Mouse (Mus musculus) heart, embryonic 10.5 days (tissue): ENCODE results near the gene Cyb5r3. TPM values are rescaled to one million over a fixed set of nuclear protein-coding genes. Genes with fewer than 3 reads are reported as not detected.

ENCODE experiments used
- DNase-seq: peaks from one replicate; pipeline ENCODE4 v3.0.0-alpha.2; 2017; ENCODE audit warnings: low spot score
- H3K27ac ChIP-seq: fragments of 300-500 bp; sonication (generic); 2 replicates; pipeline ENCODE4 v1.5.1; 2016; ENCODE audit warnings: mild to moderate bottlenecking
- H3K27me3 ChIP-seq: fragments of 300-500 bp; sonication (generic); 2 replicates; pipeline ENCODE4 v1.6.1; 2016; ENCODE audit warnings: mild to moderate bottlenecking; ENCODE audit not compliant: poor library complexity, insufficient read depth, severe bottlenecking
- H3K36me3 ChIP-seq: fragments of 300-500 bp; sonication (generic); 2 replicates; pipeline ENCODE4 v1.6.1; 2016; ENCODE audit warnings: mild to moderate bottlenecking, moderate library complexity
- H3K4me1 ChIP-seq: fragments of 300-500 bp; sonication (generic); 2 replicates; pipeline ENCODE4 v1.6.1; 2016; ENCODE audit warnings: mild to moderate bottlenecking
- H3K4me3 ChIP-seq: fragments of 300-500 bp; sonication (generic); 2 replicates; pipeline ENCODE4 v1.5.1; 2016; ENCODE audit warnings: mild to moderate bottlenecking, moderate library complexity
- H3K9me3 ChIP-seq: fragments of 300-500 bp; sonication (generic); 2 replicates; pipeline ENCODE4 v1.6.1; 2016; ENCODE audit warnings: mild to moderate bottlenecking, moderate library complexity
- WGBS: fragments of 180-500 bp; shearing (Covaris S2); methylation state at CpG from one replicate; pipeline ENCODE4 v1.1.7; 2016; 5-methylcytosine and 5-hydroxymethylcytosine counted together
- polyA plus RNA-seq: library from polyadenylated mRNA; unstranded; fragments of >200 nt; fragmentation: Nextera tagmentation; extraction: Ambion mirVana; gene quantifications from 2 replicates; pipeline ENCODE4 v1.2.1, GENCODE M21; 2016

Gene Cyb5r3
- polyA plus RNA-seq, 1 experiment from 2014 or later: 178 TPM

DNA sequence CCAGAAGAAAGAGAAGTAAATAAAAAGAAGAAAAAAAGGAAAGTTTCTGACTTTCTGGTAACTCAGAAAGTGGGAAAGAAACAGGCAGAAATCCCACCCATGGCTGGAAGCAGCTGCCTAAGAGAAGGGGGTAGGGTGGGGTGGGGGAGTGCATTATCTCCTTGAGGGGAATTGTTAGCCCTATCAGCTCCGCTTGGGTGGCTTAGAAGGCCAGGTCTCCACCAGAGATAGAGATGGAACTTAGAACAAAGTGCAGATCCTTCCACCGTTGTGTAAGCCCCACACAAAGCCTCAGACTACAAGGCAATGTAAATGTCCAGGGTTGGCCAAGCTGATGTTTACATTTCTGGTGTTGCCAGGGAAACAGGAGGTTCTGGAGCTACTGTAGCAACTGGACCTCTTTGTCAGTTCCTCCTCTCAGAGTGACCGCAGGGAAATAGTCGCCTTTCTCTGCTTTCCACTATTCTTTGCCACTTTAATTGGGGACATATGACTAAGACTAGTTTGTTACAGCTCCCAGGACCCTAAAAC is 9.5 kb upstream of the Cyb5r3 start:
- Histone ChIP-seq H3K27me3 (no peaks in the 10 kb centered on the region; the same call in 1 of the 2 replicates), H3K36me3 (no peaks in the 10 kb centered on the region), H3K4me1 (peaks cover 8% of the 10 kb centered on the region), H3K27ac (no peak overlapping the region), H3K9me3 (no peaks in the 10 kb centered on the region), H3K4me3 (no peak overlapping the region)
- 42% methylated on average over 4 of the region's 4 CpGs for WGBS
- peak; percentile 76 for DNase-seq

DNA sequence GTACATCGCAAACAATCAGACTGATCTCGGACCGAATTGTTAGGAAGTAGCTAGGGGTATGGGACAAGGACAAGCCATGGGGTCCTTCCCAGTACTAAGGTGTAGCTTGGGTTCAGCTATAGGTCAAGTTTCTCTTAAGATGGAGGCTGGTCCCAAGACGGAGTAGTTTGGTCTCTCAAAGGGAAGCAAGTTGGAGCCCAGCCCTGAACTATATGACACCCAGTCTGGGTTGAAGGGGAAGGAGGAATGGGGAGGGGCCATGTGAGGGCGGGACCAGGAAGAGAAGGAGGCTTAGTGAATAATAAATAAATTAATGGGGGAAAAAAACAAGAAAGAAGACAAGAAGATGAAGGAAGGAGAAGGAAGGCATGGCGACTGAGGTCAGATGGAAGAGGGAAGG is 7.6 kb upstream of the Cyb5r3 start:
- peaks cover 8% of the 10 kb centered on the region for H3K4me1 ChIP-seq
- H3K27me3 ChIP-seq: no peaks in the 10 kb centered on the region; the same call in 1 of the 2 replicates
- H3K9me3 ChIP-seq: no peaks in the 10 kb centered on the region
- no peak overlapping the region for H3K4me3 ChIP-seq
- no peak for DNase-seq
- 83% methylated on average over 6 of the region's 6 CpGs for WGBS
- no peak overlapping the region for H3K27ac ChIP-seq
- H3K36me3 ChIP-seq: no peaks in the 10 kb centered on the region

DNA sequence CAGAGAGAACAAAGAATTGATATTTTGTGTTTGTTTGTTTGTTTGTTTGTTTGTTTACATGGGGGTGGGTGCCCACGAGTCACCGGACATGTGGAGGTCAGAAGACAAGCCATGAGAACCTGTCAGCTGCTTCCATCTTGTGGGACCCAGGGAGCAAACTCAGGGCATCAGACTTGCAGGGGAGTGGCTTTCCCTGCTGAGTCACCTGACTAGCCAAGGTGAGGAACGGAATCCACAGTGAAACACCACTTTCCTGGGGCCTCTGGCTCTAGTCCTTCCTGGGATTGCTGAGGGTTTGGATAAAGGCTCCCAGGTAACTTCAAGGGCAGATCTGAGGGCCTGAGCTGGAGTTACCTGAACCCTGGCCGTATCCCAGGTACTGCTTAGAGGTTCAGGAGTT is 4.3 kb upstream of the Cyb5r3 start:
- no peak overlapping the region for H3K4me3 ChIP-seq
- H3K27ac ChIP-seq: no peak overlapping the region
- H3K4me1 ChIP-seq: peaks cover 19% of the 10 kb centered on the region
- no peaks in the 10 kb centered on the region for H3K27me3 ChIP-seq
- H3K9me3 ChIP-seq: no peaks in the 10 kb centered on the region
- DNase-seq: no peak
- 76% methylated on average over 4 of the region's 4 CpGs for WGBS
- H3K36me3 ChIP-seq: no peaks in the 10 kb centered on the region

GRCm38 (mm10) chr15:83173914-83174884 is 1.8 kb upstream of the Cyb5r3 start:
- Histone ChIP-seq H3K27me3 (no peaks in the 10 kb centered on the region), H3K27ac (no peak overlapping the region), H3K4me1 (peaks cover 41% of the 10 kb centered on the region), H3K36me3 (no peaks in the 10 kb centered on the region), H3K4me3 (no peak overlapping the region), H3K9me3 (no peaks in the 10 kb centered on the region)
- DNase-seq: no peak
- 77% methylated on average over 14 of the region's 14 CpGs for WGBS

DNA sequence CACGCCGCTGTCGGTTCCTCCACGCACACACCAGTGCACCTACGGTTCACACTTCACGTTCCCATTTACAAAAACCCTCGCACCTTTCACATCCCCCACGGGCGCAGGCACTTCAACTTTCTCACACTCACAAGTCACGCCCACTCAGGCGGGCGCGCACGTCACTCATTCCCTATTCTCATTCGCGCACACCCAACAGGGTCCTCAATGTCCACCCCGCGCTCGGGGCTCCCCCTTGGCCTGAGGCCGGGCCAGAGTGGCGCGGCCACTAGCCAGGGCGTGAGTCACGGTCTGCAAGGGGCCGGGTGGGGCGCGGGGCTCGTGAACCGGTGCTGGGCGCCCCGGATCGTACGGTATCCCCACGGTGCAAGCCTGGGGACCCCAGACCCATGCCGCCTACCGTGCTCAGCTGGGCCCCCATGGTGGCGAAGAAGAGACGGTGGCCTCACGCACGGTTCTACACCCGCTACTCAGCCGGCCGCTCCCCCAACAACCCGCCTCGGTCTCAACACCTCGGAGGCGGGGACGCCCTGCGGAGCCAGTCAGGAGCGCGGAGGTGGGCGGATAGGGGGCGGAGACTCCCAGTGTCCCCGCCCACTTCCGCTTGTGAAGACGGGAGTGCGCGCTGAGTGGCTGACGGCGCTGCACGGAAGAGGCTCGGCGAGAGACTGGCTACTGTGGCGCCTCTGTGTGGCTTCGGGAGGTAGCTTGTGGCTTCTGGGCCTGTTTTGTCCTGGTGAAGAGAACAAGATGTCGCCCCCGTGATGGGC is 495 bp downstream of the Cyb5r3 start:
- DNase-seq: peak; percentile 99
- Histone ChIP-seq H3K27ac (peak overlapping the region; percentile 94), H3K27me3 (no peaks in the 10 kb centered on the region), H3K4me3 (peak overlapping the region; percentile 97), H3K4me1 (peaks cover 49% of the 10 kb centered on the region), H3K9me3 (no peaks in the 10 kb centered on the region), H3K36me3 (no peaks in the 10 kb centered on the region)
- 1% methylated on average over 67 of the region's 67 CpGs for WGBS

DNA sequence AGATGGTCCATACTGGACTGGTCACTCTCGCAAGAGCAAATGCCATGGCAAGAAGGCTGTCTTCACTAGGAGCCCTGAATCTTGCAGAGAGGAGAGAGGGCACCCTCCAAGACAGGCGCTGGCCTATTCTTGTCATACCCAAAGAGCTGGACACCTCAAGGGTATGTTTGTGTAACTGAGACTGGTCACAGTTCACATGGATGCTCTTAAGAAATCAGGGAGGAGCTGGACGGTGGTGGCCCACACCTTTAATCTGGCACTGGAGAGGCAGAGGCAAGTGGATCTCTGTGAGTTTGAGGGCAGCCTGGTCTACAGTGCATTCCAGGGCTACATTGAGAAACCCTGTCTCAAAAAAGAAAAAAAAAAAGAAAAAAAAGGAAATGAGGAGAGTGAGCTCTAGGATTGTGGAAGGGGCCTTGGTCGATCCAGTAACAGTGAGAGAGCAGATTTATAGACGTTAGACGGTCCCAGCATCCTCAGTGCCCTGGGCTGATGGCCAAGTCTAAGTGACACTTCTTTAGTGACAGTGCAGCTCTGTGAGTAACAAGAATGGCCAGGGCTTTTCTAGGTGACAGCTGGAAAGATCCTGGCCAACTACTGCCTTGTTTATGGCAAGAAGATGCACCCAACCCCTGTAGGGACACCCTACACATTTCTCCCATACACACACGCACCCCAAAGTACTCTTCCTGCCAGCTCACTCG is 1.3 kb downstream of the Cyb5r3 start:
- H3K4me3 ChIP-seq: peak overlapping the region; percentile 97
- whole genome bisulfite sequencing: 56% methylated on average over 8 of the region's 8 CpGs
- H3K27me3 ChIP-seq: no peaks in the 10 kb centered on the region
- H3K36me3 ChIP-seq: no peaks in the 10 kb centered on the region
- H3K9me3 ChIP-seq: no peaks in the 10 kb centered on the region
- DNase-seq: no peak
- H3K27ac ChIP-seq: peak overlapping the region; percentile 94
- peaks cover 55% of the 10 kb centered on the region for H3K4me1 ChIP-seq

- H3K27me3 ChIP-seq: no peaks in the 10 kb centered on the region
- 0 out of 2 replicates have a peak, but pooled peaks cover 5% of the 10 kb centered on the region for H3K36me3 ChIP-seq
- peak overlapping the region; percentile 22; the same call in 1 of the 2 replicates for H3K4me3 ChIP-seq
- peak overlapping the region; percentile 69 for H3K27ac ChIP-seq
- peaks cover 66% of the 10 kb centered on the region for H3K4me1 ChIP-seq
- 75% methylated on average over 8 of the region's 8 CpGs for WGBS
- no peaks in the 10 kb centered on the region for H3K9me3 ChIP-seq
- DNase-seq: no peak
Measured at GRCm38 (mm10) chr15:83169772-83170722, 2.3 kb downstream of the Cyb5r3 start.

DNA sequence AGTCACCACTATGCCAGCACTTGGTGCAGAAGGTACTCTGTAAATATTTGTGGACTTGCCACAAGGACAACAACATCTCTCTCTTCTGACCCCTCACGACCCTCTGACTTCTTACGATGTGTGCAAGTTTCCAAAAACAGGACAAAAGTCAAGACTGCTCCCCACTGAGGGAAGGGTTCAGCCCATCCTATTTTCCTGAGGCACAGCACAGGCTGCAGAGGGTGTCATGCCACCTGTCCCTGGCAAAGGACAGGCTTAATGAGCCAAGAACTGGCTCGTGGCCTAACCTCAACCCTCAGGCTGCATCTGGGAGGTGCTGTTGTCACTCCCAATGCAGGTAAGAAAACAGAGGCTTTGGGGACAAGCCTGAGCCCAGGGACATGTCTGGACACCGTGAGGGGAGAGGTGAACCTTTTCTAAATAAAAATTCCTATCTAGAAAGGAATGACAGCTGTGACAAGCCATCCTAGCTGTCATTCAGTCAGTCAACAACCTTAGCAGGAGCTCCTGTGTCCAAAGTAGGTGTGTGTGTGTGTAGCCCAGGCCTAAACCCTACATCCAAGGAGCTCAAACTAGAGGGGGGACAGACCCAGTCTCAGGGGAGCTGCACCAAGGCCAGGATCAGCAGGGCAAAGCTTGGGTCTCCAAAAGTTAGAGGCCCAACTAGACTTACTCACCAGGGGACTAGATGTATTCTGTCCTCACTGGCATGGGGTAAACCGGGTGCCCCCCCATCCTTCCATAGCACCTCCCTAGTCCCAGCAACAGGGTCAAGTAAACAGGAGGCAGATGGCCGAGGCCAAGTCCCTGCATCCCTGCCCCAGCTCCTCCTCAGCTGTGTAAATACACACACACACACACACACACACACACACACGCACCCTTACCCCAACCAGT is 3.3 kb downstream of the Cyb5r3 start:
- H3K4me1 ChIP-seq: peaks cover 69% of the 10 kb centered on the region
- WGBS: 73% methylated on average over 7 of the region's 7 CpGs
- peak overlapping the region; percentile 69 for H3K27ac ChIP-seq
- H3K36me3 ChIP-seq: peaks cover 7% of the 10 kb centered on the region; the same call in 1 of the 2 replicates
- peak overlapping the region; percentile 22 for H3K4me3 ChIP-seq
- no peaks in the 10 kb centered on the region for H3K27me3 ChIP-seq
- no peaks in the 10 kb centered on the region for H3K9me3 ChIP-seq
- no peak for DNase-seq

GRCm38 (mm10) chr15:83168311-83168710 is 4.1 kb downstream of the Cyb5r3 start:
- Histone ChIP-seq H3K9me3 (no peaks in the 10 kb centered on the region), H3K27me3 (no peaks in the 10 kb centered on the region), H3K4me1 (peaks cover 68% of the 10 kb centered on the region), H3K36me3 (peaks cover 7% of the 10 kb centered on the region), H3K27ac (no peak overlapping the region), H3K4me3 (no peak overlapping the region)
- WGBS: 82% methylated on average over 3 of the region's 3 CpGs
- DNase-seq: no peak

- H3K27ac ChIP-seq: peak overlapping the region; percentile 71
- peaks cover 14% of the 10 kb centered on the region for H3K36me3 ChIP-seq
- H3K27me3 ChIP-seq: no peaks in the 10 kb centered on the region
- DNase-seq: no peak
- H3K9me3 ChIP-seq: no peaks in the 10 kb centered on the region
- peaks cover 68% of the 10 kb centered on the region for H3K4me1 ChIP-seq
- H3K4me3 ChIP-seq: no peak overlapping the region
- 89% methylated on average over 8 of the region's 8 CpGs for WGBS
Measured at GRCm38 (mm10) chr15:83167550-83168065, 4.8 kb downstream of the Cyb5r3 start.

- Histone ChIP-seq H3K27me3 (no peaks in the 10 kb centered on the region), H3K4me3 (no peak overlapping the region), H3K36me3 (peaks cover 19% of the 10 kb centered on the region), H3K4me1 (peaks cover 64% of the 10 kb centered on the region), H3K9me3 (no peaks in the 10 kb centered on the region), H3K27ac (peak overlapping the region; percentile 71)
- DNase-seq: no peak
- WGBS: 77% methylated on average over 5 of the region's 5 CpGs
Measured at GRCm38 (mm10) chr15:83167126-83167525, 5.3 kb downstream of the Cyb5r3 start.
